Mouse (Mus musculus) MEL (cell line): ENCODE measurements at regions not wholly inside any gene's neighbourhood (a gene's known extent, or its start where the extent isn't known, plus 50 kb on each side); places are given as distances from the start of the nearest gene placed in this dataset.

Experiments
- DNase-seq: peaks from one replicate; pipeline ENCODE4 v3.0.0; 2011; ENCODE audit warnings: low read depth, low spot score
- H3K27ac ChIP-seq: 2 replicates; pipeline ENCODE4 v1.5.1; 2012; ENCODE audit warnings: low read depth, mild to moderate bottlenecking, control low read depth, low read length, moderate library complexity; ENCODE audit not compliant: control insufficient read depth
- H3K27me3 ChIP-seq, 2 experiments: fragments of 150-350 bp in 1 of 2; sonication (generic) in 1 of 2; 2 replicates each; pipeline ENCODE4 v1.6.1; 2012; ENCODE audit warnings: low read length in 2 of 2, mild to moderate bottlenecking in 2 of 2, improper control_type of control experiment in 1 of 2, moderate library complexity in 1 of 2; ENCODE audit not compliant: insufficient read depth in 2 of 2, control insufficient read depth in 1 of 2
- H3K36me3 ChIP-seq, 2 experiments: 2 replicates each; pipeline ENCODE4 v1.6.1; 2012 to 2014; ENCODE audit warnings: low read length in 2 of 2, improper control_type of control experiment in 1 of 2, inconsistent platforms in 1 of 2, mild to moderate bottlenecking in 1 of 2; ENCODE audit not compliant: insufficient read depth in 2 of 2, control insufficient read depth in 1 of 2
- H3K4me1 ChIP-seq, 2 experiments: fragments of 150-350 bp in 1 of 2; sonication (generic) in 1 of 2; 2 replicates each; pipeline ENCODE4 v1.6.1; 2012; ENCODE audit warnings: low read length in 2 of 2, improper control_type of control experiment in 1 of 2, mild to moderate bottlenecking in 1 of 2; ENCODE audit not compliant: insufficient read depth in 2 of 2, control insufficient read depth in 1 of 2
- H3K4me3 ChIP-seq, 2 experiments: fragments of 150-350 bp in 1 of 2; sonication (generic) in 1 of 2; 2 replicates each; pipeline ENCODE4 v1.5.1; 2012; ENCODE audit warnings: low read depth in 2 of 2, low read length in 2 of 2, mild to moderate bottlenecking in 2 of 2, moderate library complexity in 2 of 2, control low read depth in 1 of 2, improper control_type of control experiment in 1 of 2; ENCODE audit not compliant: control insufficient read depth in 1 of 2, insufficient read depth in 1 of 2
- H3K79me2 ChIP-seq: 2 replicates; pipeline ENCODE4 v1.6.1; 2012; ENCODE audit warnings: mild to moderate bottlenecking, low read length, moderate library complexity; ENCODE audit not compliant: control insufficient read depth, poor library complexity, insufficient read depth
- H3K9ac ChIP-seq: 2 replicates; pipeline ENCODE4 v1.6.1; 2012; ENCODE audit warnings: low read depth, mild to moderate bottlenecking, control low read depth, low read length, moderate library complexity; ENCODE audit not compliant: control insufficient read depth, poor library complexity, severe bottlenecking
- H3K9me3 ChIP-seq: fragments of 150-350 bp; sonication (generic); replicated peaks from 2 replicates; pipeline ENCODE4 v1.6.1; 2012; ENCODE audit warnings: mild to moderate bottlenecking, low read length, improper control_type of control experiment, moderate library complexity; ENCODE audit not compliant: insufficient read depth
- CHD2 ChIP-seq: IDR thresholded peaks from 2 replicates; pipeline ENCODE4 v1.6.1; 2011; ENCODE audit warnings: low read length, improper control_type of control experiment
- CTCF ChIP-seq, 3 experiments: IDR thresholded peaks in 2 of 3; conservative IDR thresholded peaks in 1 of 3; 2 replicates each; pipeline ENCODE4 v1.5.1; 2011 to 2012; ENCODE audit warnings: low read length in 3 of 3, low read depth in 2 of 3, mild to moderate bottlenecking in 2 of 3, improper control_type of control experiment in 1 of 3, inconsistent platforms in 1 of 3, mixed read lengths in 1 of 3, moderate library complexity in 1 of 3; ENCODE audit not compliant: control insufficient read depth in 1 of 3, insufficient read depth in 1 of 3, poor library complexity in 1 of 3, severe bottlenecking in 1 of 3
- ELF1 ChIP-seq: IDR thresholded peaks from 2 replicates; pipeline ENCODE4 v1.6.1; 2014; ENCODE audit warnings: low read depth, mild to moderate bottlenecking, inconsistent platforms, low read length, improper control_type of control experiment, moderate library complexity
- EP300 ChIP-seq, 2 experiments: IDR thresholded peaks; 2 replicates each; pipeline ENCODE4 v1.6.1; 2011; ENCODE audit warnings: improper control_type of control experiment in 2 of 2, low read length in 2 of 2, low read depth in 1 of 2, mild to moderate bottlenecking in 1 of 2
- ETS1 ChIP-seq: IDR thresholded peaks from 2 replicates; pipeline ENCODE4 v1.6.1; 2012; ENCODE audit warnings: low read depth, mild to moderate bottlenecking, inconsistent platforms, low read length, improper control_type of control experiment, moderate library complexity
- GABPA ChIP-seq: IDR thresholded peaks from 2 replicates; pipeline ENCODE4 v1.6.1; 2012; ENCODE audit warnings: low read depth, mild to moderate bottlenecking, inconsistent platforms, low read length, improper control_type of control experiment, moderate library complexity
- GATA1 ChIP-seq: IDR thresholded peaks from 2 replicates; pipeline ENCODE4 v1.6.1; 2011; ENCODE audit warnings: low read depth, low read length, improper control_type of control experiment
- MAX ChIP-seq: IDR thresholded peaks from 2 replicates; pipeline ENCODE4 v1.6.1; 2011; ENCODE audit warnings: low read length, improper control_type of control experiment
- MAZ ChIP-seq: IDR thresholded peaks from 2 replicates; pipeline ENCODE4 v1.6.1; 2012; ENCODE audit warnings: low read depth, mild to moderate bottlenecking, inconsistent platforms, low read length, improper control_type of control experiment
- MEF2A ChIP-seq: IDR thresholded peaks from 2 replicates; pipeline ENCODE4 v1.6.1; 2014; ENCODE audit warnings: low read depth, mild to moderate bottlenecking, inconsistent platforms, low read length, improper control_type of control experiment; ENCODE audit not compliant: poor library complexity, insufficient replicate concordance, severe bottlenecking; ENCODE audit errors: extremely low read depth
- NELFE ChIP-seq: IDR thresholded peaks from 2 replicates; pipeline ENCODE4 v1.6.1; 2011; ENCODE audit warnings: low read depth, low read length, improper control_type of control experiment
- POLR2AphosphoS5 ChIP-seq: IDR thresholded peaks from 2 replicates; pipeline ENCODE4 v1.6.1; 2012; ENCODE audit warnings: low read depth, borderline replicate concordance, mild to moderate bottlenecking, inconsistent platforms, low read length, moderate library complexity, mixed read lengths
- RAD21 ChIP-seq: IDR thresholded peaks from 2 replicates; pipeline ENCODE4 v1.6.1; 2011; ENCODE audit warnings: mild to moderate bottlenecking, low read depth, low read length, improper control_type of control experiment
- RCOR1 ChIP-seq: IDR thresholded peaks from 2 replicates; pipeline ENCODE4 v1.6.1; 2012; ENCODE audit warnings: low read depth, mild to moderate bottlenecking, inconsistent platforms, low read length, improper control_type of control experiment
- SIN3A ChIP-seq: IDR thresholded peaks from 2 replicates; pipeline ENCODE4 v1.6.1; 2012; ENCODE audit warnings: low read length, improper control_type of control experiment, inconsistent platforms
- TCF12 ChIP-seq: IDR thresholded peaks from 2 replicates; pipeline ENCODE4 v1.6.1; 2014; ENCODE audit warnings: low read depth, mild to moderate bottlenecking, inconsistent platforms, low read length, improper control_type of control experiment, moderate library complexity
- ZC3H11A ChIP-seq: IDR thresholded peaks from 2 replicates; pipeline ENCODE4 v1.6.1; 2012; ENCODE audit warnings: low read depth, mild to moderate bottlenecking, inconsistent platforms, low read length, improper control_type of control experiment
- ZKSCAN1 ChIP-seq: IDR thresholded peaks from 2 replicates; pipeline ENCODE4 v1.6.1; 2012; ENCODE audit warnings: low read depth, mild to moderate bottlenecking, inconsistent platforms, low read length, improper control_type of control experiment, moderate library complexity
- ZMIZ1 ChIP-seq: IDR thresholded peaks from 2 replicates; pipeline ENCODE4 v1.6.1; 2012; ENCODE audit warnings: low read depth, mild to moderate bottlenecking, inconsistent platforms, low read length, improper control_type of control experiment, moderate library complexity
- ZNF384 ChIP-seq: IDR thresholded peaks from 2 replicates; pipeline ENCODE4 v1.6.1; 2012; ENCODE audit warnings: low read depth, mild to moderate bottlenecking, inconsistent platforms, low read length, improper control_type of control experiment

GRCm38 (mm10) chr5:129331094-129331523 lies 169.9 kb upstream of the Sfswap start:
- H3K79me2 ChIP-seq: no peaks in the 10 kb centered on the region
- H3K9me3 ChIP-seq: no peaks in the 10 kb centered on the region
- no peak overlapping the region for H3K27ac ChIP-seq
- no peaks in the 10 kb centered on the region for H3K36me3 ChIP-seq
- no peaks in the 10 kb centered on the region for H3K27me3 ChIP-seq
- H3K4me3 ChIP-seq: no peak overlapping the region
- TF ChIP-seq POLR2AphosphoS5 (no peak), ETS1 (no peak), NELFE (no peak), EP300 (IDR thresholded peaks at IDR 0.05; ENCODE audit: low read depth in 1 of 2, low read length in 2 of 2) (no peak), CHD2 (no peak), GABPA (no peak)
- TF ChIP-seq, all 39 proteins: peak for 0
- Histone ChIP-seq H3K9ac (no peak overlapping the region), H3K4me1 (no peaks in the 10 kb centered on the region)
- DNase-seq: no peak

DNA sequence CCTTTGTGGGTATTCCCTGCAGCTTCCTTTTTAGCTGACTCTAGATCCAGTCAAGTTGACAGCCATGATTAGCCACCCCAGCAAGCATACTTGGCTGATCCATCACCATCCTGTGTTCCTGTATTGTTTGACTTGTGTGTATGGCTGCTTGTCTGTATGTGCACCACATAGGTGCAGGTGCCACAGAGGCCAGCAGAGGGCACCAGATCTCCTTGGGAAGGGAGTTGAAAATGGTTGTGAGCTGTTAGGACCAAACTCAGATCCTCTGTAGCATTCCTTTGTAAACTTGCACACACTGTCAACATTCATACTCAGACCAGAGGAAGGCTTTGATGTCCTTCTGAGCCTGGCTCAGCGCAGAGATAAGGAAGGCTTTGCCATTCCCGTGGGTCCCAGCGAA lies 169.0 kb upstream of the Sfswap start:
- H3K27me3 ChIP-seq: no peaks in the 10 kb centered on the region
- TF ChIP-seq RAD21 (peak; percentile 8), CTCF (IDR thresholded peaks at IDR 0.05 in 2 of 3, conservative IDR thresholded peaks at IDR 0.05 in 1 of 3; ENCODE audit: control insufficient read depth in 1 of 3, insufficient read depth in 1 of 3, low read depth in 2 of 3, low read length in 3 of 3, poor library complexity in 1 of 3, severe bottlenecking in 1 of 3) (peak; percentile 29 to 39 (median 31); a peak in 4 of 6 replicates), RCOR1 (no peak), ELF1 (no peak), ZMIZ1 (no peak), SIN3A (no peak), TCF12 (no peak)
- H3K79me2 ChIP-seq: no peaks in the 10 kb centered on the region
- no peaks in the 10 kb centered on the region for H3K36me3 ChIP-seq
- H3K4me1 ChIP-seq: no peaks in the 10 kb centered on the region
- no peaks in the 10 kb centered on the region for H3K9me3 ChIP-seq
- H3K9ac ChIP-seq: no peak overlapping the region
- no peak overlapping the region for H3K27ac ChIP-seq
- H3K4me3 ChIP-seq: no peak overlapping the region
- peak; percentile 17 for DNase-seq

DNA sequence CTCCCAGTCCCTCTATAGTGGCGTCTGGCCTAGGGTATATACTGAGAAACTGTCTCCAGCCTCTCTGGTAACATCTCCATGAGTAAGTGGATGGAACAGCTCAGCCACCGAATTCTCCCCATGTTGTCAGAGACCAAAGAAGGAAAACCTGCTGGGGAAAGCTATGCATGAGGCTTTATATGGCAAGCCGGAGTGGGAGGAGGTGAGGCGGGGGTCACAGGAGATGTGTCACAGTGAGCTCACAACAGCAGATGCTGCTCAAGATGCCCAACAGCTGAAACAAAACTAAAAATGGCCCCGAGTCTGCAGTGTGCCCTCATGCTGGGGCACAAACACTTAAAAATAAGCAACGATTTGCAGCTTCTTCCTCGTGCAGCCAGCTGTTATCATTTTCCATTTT lies 162.5 kb upstream of the Sfswap start:
- no peaks in the 10 kb centered on the region for H3K79me2 ChIP-seq
- H3K4me1 ChIP-seq: no peaks in the 10 kb centered on the region
- no peaks in the 10 kb centered on the region for H3K36me3 ChIP-seq
- DNase-seq: no peak
- no peak overlapping the region for H3K9ac ChIP-seq
- no peak overlapping the region for H3K27ac ChIP-seq
- TF ChIP-seq SIN3A: no peak
- no peak for TF ChIP-seq ETS1
- TF ChIP-seq MAZ: no peak
- TF ChIP-seq GABPA: no peak
- TF ChIP-seq MAX: no peak
- TF ChIP-seq GATA1: no peak
- no peak for TF ChIP-seq ZKSCAN1
- TF ChIP-seq ZNF384: no peak
- no peak for TF ChIP-seq RAD21
- no peak for TF ChIP-seq MEF2A
- TF ChIP-seq ZC3H11A: no peak
- TF ChIP-seq EP300 (IDR thresholded peaks at IDR 0.05; ENCODE audit: low read depth in 1 of 2, low read length in 2 of 2): no peak
- no peak for TF ChIP-seq POLR2AphosphoS5
- no peaks in the 10 kb centered on the region for H3K9me3 ChIP-seq
- H3K4me3 ChIP-seq: no peak overlapping the region
- H3K27me3 ChIP-seq: no peaks in the 10 kb centered on the region
